Mouse (Mus musculus) activated CD4-positive, CD25-positive, alpha-beta regulatory T cell, adult 9 weeks (primary cell): ENCODE results near the gene Prpf38a. TPM values are rescaled to one million over a fixed set of nuclear protein-coding genes. Genes with fewer than 3 reads are reported as not detected.

Source experiments
- polyA plus RNA-seq: library from polyadenylated mRNA; unstranded; fragments of 100-300 nt; shearing (Covaris generic); gene quantifications from one replicate; pipeline ENCODE4 v1.2.1, GENCODE M21; 2017

Gene Prpf38a
- 63.6 TPM for polyA plus RNA-seq

DNA sequence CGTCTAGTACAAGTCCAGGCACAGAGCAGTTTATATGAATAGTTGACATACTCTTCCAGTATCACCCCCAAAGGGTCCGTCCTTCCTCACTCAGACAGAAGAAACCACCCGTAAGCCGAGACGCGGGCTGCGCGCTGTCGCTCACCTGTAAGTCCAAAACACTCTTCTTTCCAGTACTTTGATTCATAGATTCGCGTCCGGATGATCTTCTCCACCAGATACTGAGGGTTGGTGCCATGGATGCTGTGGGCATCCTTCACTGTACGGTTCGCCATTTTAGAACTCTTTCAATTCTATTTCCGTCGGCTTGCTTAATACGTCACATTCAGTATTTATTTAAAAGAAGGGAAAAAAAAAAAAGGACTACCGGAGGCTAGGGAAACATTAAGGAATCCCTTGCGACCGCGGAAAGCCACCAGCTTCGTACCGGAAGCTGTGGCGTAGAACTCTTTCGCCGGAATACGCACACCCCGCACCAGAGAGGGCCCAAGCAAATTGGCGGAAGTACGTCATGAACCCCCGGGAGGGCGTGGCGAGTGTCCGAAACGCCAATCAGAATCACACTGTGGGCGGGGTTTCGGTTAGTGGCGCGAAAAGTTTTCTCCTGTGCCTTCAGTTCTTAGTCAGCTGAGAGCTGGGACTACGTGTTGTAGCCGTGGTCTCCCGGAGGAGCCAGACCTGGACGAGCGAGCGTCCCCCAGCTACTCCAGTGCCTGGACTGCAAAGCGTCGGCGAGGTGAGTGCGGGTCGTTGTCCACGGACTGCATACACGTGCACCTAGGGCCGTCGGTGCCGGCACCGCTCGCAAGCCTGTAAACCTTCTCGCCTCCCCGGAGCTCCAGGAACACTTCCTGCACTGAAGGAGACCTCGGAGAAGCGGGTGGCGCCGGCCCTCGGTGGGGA, at the start of gene Prpf38a, which contains the start of gene Orc1:
TSS of gene Prpf38a (minus strand) at position 497 of the 903 bp plus-strand sequence.
TSS of gene Orc1 (plus strand) at position 584 of the 903 bp plus-strand sequence.

DNA sequence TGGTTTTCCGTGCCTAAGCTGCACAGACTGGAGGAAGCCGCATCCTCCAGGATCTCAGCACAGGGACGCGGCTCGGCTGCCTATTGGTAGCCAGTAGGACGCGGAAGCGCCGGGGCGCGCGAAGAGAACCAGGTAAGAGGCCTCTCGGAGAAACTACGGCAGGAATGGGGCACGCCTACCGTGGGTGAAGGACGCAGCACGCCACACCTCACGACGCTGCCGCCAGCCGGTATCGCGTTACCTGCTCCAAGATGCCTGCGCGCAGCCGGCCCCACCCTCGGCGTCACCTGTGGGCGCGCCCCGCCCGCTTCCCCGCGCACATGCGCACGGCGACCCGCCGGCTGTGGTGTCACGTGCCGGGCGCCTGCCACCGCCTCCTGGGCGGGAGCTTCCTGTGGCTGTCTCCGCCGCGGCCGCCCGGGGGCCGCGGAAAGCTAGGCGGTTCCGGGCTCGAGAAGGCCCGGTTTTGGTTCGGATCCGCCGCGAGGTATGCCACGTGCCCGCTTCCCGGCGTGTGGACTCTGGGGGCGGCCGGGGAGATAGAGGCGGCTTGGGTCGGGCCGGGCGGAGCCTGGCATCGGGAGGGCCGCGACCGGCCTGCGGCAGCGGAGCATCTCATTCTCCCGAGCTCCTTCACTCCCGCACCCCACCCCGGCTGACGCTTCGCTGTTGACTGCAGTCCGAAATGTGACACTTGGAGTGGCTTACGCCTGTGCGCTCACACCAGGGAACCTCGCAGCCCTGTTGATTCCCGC, 40.6 kb upstream of the Prpf38a start, which contains the start of gene Cc2d1b:
TSS of gene Cc2d1b (plus strand) at position 354 of the 755 bp plus-strand sequence.

Other genes with a start within 250 kb of the Prpf38a start
- not detected for gene Shisal2a, start 196.0 kb downstream of the Prpf38a start, polyA plus RNA-seq
- gene Gpx7, start 172.4 kb downstream of the Prpf38a start, polyA plus RNA-seq, result 4.3 TPM
- gene Tut4, start 119.9 kb downstream of the Prpf38a start, polyA plus RNA-seq, result 37.0 TPM
- 3.0 TPM for gene Orc1, start 87 bp upstream of the Prpf38a start, polyA plus RNA-seq
- 92.7 TPM for gene Cc2d1b, start 40.6 kb upstream of the Prpf38a start, polyA plus RNA-seq
- gene 3110021N24Rik, start 140.3 kb upstream of the Prpf38a start, polyA plus RNA-seq, result not detected
- 0.13 TPM for gene Zfyve9, start 201.5 kb upstream of the Prpf38a start, polyA plus RNA-seq